Mouse (Mus musculus) hindbrain, embryonic 11.5 days (tissue): Measurements from ENCODE around the gene Hck. TPM values are rescaled to one million over a fixed set of nuclear protein-coding genes. Genes with fewer than 3 reads are reported as not detected.

Source experiments
- ATAC-seq: fragments of 200-750 bp; cut with Nextera tagmentation; 2 replicates; pipeline ENCODE4 v1.8.0; 2017; ENCODE audit warnings: mild to moderate bottlenecking, moderate TSS enrichment, moderate library complexity; ENCODE audit not compliant: low FRiP score
- DNase-seq: peaks from one replicate; pipeline ENCODE4 v3.0.0-alpha.2; 2015; ENCODE audit warnings: low spot score
- H3K27ac ChIP-seq: fragments of 300-500 bp; sonication (generic); 2 replicates; pipeline ENCODE4 v1.5.1; 2014; ENCODE audit warnings: mild to moderate bottlenecking, low read depth, low read length
- H3K27me3 ChIP-seq: fragments of 300-500 bp; sonication (generic); 2 replicates; pipeline ENCODE4 v1.6.1; 2014; ENCODE audit warnings: mild to moderate bottlenecking, low read length, moderate library complexity, mixed read lengths; ENCODE audit not compliant: control insufficient read depth, insufficient read depth
- H3K36me3 ChIP-seq: fragments of 300-500 bp; sonication (generic); 2 replicates; pipeline ENCODE4 v1.6.1; 2014; ENCODE audit warnings: mild to moderate bottlenecking, low read length, moderate library complexity, mixed read lengths; ENCODE audit not compliant: control insufficient read depth, insufficient read depth
- H3K4me1 ChIP-seq: fragments of 300-500 bp; sonication (generic); replicated peaks from 2 replicates; pipeline ENCODE4 v1.6.1; 2014; ENCODE audit warnings: low read length, mixed read lengths; ENCODE audit not compliant: control insufficient read depth, insufficient read depth
- H3K4me2 ChIP-seq: fragments of 300-500 bp; sonication (generic); replicated peaks from 2 replicates; pipeline ENCODE4 v1.6.1; 2014; ENCODE audit warnings: mild to moderate bottlenecking, low read depth, low read length
- H3K4me3 ChIP-seq: fragments of 300-500 bp; sonication (generic); 2 replicates; pipeline ENCODE4 v1.5.1; 2014; ENCODE audit warnings: low read depth, low read length
- H3K9ac ChIP-seq: fragments of 300-500 bp; sonication (generic); 2 replicates; pipeline ENCODE4 v1.6.1; 2014; ENCODE audit warnings: low read depth, low read length
- H3K9me3 ChIP-seq: fragments of 300-500 bp; sonication (generic); 2 replicates; pipeline ENCODE4 v1.6.1; 2016; ENCODE audit warnings: low read length; ENCODE audit not compliant: control insufficient read depth
- WGBS: fragments of 180-500 bp; shearing (Covaris S2); extraction: QIAGEN DNeasy Blood & Tissue Kit; methylation state at CpG from one replicate; pipeline ENCODE4 v1.1.7; 2014; 5-methylcytosine and 5-hydroxymethylcytosine counted together
- polyA plus RNA-seq: library from polyadenylated mRNA; unstranded; fragments of >200 nt; fragmentation: Nextera tagmentation; extraction: Ambion mirVana; gene quantifications from 2 replicates; pipeline ENCODE4 v1.2.1, GENCODE M21; 2014

Gene Hck
- 2.0 and 2.4 TPM in 2 replicates for polyA plus RNA-seq

DNA sequence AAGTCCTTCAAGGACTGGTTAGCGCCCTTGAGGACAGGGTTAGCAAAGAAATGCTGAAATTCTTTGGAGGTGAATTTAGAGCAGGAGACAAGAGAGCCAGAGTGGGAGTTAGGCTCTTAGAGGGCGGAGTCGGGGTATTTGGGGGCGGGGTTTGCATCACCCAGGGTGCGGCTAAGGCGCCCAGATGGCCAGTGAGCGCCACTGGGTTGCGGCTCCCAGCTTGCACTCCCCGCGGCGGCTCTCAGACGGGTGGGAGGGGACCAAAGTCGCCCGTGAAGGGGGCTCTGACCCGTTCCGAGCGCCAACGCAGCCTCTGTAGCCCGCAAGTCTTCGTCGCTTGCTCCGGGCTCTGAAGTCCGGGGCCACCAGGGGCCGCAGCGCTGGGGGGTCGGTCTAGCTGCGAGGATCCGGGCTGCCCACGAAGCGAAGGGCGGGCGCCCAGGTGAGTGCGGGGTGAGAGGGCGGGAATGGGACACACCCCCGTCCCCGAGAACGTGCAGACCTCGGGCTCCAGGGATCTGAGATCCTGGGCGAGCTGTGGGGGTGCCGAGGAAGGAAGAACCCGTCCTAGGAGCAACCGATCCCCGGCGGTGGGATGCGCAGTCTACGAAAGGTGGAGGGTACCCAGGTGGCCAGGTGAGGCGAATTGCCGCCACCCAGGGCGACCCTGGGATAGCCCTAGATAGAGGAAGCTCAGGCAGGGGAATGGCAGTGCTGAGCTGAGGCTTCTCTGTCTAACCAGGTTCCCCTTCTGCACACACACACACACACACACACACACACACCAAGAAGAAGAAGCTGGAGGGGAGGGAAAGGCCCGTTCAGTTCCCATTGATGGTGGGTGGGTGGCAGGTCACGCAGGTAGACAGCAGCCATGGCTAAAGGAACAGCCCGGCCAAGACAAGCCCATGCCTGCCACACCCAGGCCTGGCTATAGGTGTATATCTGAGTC, at the start of gene Hck:
TSS of gene Hck (plus strand) at position 156 of the 952 bp plus-strand sequence.
- no peak within 1 kb of the TSS for H3K27ac ChIP-seq
- no peaks in the 10 kb centered on the region for H3K9me3 ChIP-seq
- ATAC-seq (peak; percentile 71), DNase-seq (peak; percentile 61)
- 0 out of 2 replicates have a peak, but pooled peaks cover 3% of the 10 kb centered on the region for H3K4me1 ChIP-seq
- WGBS: 2% methylated on average over 52 of the region's 52 CpGs
- H3K9ac ChIP-seq: peak within 1 kb of the TSS; percentile 42
- peaks cover 31% of the 10 kb centered on the region for H3K27me3 ChIP-seq
- peak within 1 kb of the TSS; percentile 38 for H3K4me3 ChIP-seq
- no peaks in the 10 kb centered on the region for H3K36me3 ChIP-seq
- peak within 1 kb of the TSS; percentile 68 for H3K4me2 ChIP-seq

DNA sequence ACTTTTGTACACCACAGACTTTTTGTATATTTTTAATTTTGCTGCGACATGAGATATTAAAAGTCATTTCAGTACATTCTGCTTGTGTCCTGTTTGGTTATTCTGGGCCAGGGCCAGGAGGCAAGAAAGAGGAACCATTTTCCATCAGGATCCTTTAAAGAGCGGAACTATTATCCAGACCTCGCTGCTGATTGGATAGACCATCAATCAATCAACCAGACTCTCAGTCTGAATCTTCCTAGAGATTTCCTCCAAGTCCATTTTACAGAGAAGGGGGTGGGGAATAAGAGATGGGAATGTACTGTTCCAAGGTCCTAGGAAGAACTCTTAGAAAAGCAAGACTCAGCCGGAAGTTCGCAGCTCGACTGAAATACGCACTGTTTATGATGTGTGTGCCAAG, 48.1 kb upstream of the Hck start:
- H3K36me3 ChIP-seq: no peaks in the 10 kb centered on the region
- ATAC-seq (no peak), DNase-seq (no peak)
- 90% methylated on average over 7 of the region's 7 CpGs for WGBS
- no peaks in the 10 kb centered on the region for H3K9me3 ChIP-seq
- no peak overlapping the region for H3K9ac ChIP-seq
- no peak overlapping the region for H3K4me2 ChIP-seq
- no peak overlapping the region for H3K27ac ChIP-seq
- H3K4me3 ChIP-seq: no peak overlapping the region
- no peaks in the 10 kb centered on the region for H3K27me3 ChIP-seq
- no peaks in the 10 kb centered on the region for H3K4me1 ChIP-seq

DNA sequence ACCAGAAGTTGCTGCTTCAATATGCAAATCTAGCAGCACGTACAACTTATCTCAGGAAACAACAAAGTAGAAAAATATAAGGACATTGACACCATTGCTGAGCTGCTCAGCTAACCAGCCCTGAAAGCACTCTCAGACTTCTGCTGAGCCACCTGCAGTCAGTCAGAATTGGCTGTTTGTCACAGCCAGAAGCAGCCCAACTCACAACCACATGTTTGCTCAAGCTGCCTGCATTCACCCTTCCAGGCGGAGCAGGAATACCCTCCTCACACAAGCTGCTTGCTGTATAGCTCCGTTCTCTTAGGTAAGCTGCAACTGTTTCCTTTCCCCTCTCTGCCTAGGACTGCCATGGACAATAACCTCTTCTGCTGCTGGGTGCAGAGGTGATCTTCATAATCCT, 44.9 kb upstream of the Hck start:
- Histone ChIP-seq H3K4me1 (no peaks in the 10 kb centered on the region), H3K36me3 (no peaks in the 10 kb centered on the region), H3K27ac (no peak overlapping the region), H3K9me3 (no peaks in the 10 kb centered on the region), H3K27me3 (peaks cover 5% of the 10 kb centered on the region; the same call in 1 of the 2 replicates), H3K4me3 (no peak overlapping the region), H3K4me2 (no peak overlapping the region), H3K9ac (no peak overlapping the region)
- DNase-seq (no peak), ATAC-seq (no peak)
- WGBS: 63% methylated on average over 3 of the region's 3 CpGs

DNA sequence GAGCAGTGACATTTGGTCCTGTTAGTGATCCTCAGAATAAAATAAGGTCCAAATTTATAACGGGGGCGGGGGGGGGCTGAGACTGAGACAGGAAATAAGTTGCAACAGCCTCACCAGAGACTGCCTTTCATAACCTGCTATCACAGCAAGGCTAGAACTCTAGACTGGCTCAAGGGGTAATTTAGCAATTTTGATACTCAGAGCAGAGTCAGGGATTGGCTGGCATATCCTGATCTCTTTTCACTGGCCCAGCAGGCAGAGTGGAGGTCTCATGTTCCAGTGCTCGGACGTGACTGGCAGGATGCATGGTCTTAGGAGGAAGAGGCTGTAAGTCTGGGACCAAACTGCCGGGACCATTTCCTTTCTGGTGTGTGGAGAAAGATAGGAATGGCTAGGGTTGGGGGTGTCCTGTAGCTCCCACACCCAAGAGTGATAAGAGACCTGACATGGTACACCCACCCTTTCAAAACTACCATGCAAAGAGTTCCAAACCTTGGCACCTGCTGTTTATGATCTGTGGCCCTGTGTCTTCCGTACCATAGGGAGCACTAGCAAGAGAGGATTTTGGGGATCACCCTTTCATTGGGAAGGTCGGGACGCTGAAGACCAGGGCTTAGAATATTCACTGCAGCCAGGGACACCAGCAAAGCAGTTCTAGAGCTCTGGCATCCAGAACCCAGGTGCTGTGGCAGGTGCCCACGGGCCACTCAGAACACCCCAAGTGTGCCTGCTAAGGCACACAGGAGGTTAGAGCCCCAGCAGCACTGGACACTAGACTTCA, 43.9 kb upstream of the Hck start:
- peaks cover 5% of the 10 kb centered on the region; the same call in 1 of the 2 replicates for H3K27me3 ChIP-seq
- ATAC-seq (no peak), DNase-seq (no peak)
- no peak overlapping the region for H3K4me3 ChIP-seq
- H3K27ac ChIP-seq: no peak overlapping the region
- H3K9me3 ChIP-seq: no peaks in the 10 kb centered on the region
- H3K4me1 ChIP-seq: no peaks in the 10 kb centered on the region
- no peak overlapping the region for H3K9ac ChIP-seq
- no peak overlapping the region for H3K4me2 ChIP-seq
- 84% methylated on average over 9 of the region's 9 CpGs for WGBS
- no peaks in the 10 kb centered on the region for H3K36me3 ChIP-seq

DNA sequence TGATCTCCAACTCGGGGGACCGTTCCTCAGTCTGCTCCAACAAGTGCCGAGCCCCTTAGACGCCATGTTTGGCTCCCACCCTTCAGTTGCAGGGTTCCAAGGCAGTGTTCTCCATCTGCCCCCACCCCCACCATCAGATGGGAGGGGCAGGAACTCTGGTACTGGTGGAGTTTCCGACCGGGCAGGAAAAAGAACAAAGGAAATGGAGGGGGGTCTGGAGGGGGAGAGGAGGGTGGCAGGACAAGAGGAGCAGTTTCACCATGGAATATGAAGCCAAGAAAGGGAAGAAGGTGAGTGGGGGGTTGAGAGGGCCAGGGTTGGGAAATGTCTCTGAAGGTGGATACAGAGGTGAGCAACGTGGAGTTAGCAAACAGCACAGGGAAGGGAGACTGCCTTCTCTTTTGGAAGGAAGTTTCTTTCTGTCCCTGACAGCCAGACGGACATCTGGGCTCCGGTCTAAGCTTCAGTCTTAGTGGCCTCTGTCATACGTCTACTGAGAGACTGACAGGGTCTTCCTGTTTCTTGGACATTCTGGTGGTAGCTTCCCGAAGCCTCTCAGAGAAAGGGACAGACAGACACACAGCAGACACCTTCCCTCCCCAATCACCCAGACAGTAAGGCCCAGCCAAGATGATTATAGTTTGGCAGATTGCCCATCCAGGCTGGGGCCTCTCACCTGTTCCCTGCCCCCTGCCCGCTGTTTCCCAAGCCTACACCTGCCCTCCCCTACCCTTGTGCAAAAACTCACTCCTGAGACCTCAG, 42.3 kb upstream of the Hck start, which contains the start of gene Ccm2l:
TSS of gene Ccm2l (plus strand) at position 209 of the 762 bp plus-strand sequence.
- no peaks in the 10 kb centered on the region for H3K4me1 ChIP-seq
- H3K36me3 ChIP-seq: no peaks in the 10 kb centered on the region
- H3K27ac ChIP-seq: no peak within 1 kb of the TSS
- H3K9ac ChIP-seq: no peak within 1 kb of the TSS
- DNase-seq (no peak), ATAC-seq (no peak)
- WGBS: 51% methylated on average over 12 of the region's 12 CpGs
- H3K9me3 ChIP-seq: no peaks in the 10 kb centered on the region
- H3K27me3 ChIP-seq: peaks cover 19% of the 10 kb centered on the region
- H3K4me3 ChIP-seq: no peak within 1 kb of the TSS
- H3K4me2 ChIP-seq: no peak within 1 kb of the TSS

DNA sequence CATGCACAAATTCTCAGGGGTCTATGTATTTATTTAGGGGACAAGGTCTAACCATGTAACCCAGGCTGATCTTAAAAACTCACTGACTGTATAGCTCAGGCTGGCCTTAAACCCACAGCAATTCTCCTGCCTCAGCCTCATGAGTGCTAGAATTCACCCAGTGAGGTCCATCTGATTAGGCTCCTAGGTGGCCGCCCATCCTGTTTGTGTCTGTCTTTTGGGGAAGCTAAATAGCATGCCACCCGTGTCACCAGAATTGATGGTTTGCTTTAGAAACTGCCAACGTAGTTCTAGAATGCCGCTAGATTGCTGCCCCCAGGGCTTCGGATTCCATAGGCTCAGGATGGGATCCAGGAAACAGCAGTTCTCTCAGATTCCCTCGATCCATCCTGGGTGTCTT, 41.3 kb upstream of the Hck start:
- Histone ChIP-seq H3K36me3 (no peaks in the 10 kb centered on the region), H3K4me1 (no peaks in the 10 kb centered on the region; the same call in 1 of the 2 replicates), H3K9me3 (no peaks in the 10 kb centered on the region), H3K9ac (no peak overlapping the region), H3K4me2 (no peak overlapping the region), H3K27me3 (peaks cover 29% of the 10 kb centered on the region), H3K4me3 (no peak overlapping the region), H3K27ac (no peak overlapping the region)
- WGBS: 53% methylated on average over 6 of the region's 6 CpGs
- no peak for DNase-seq
- no peak for ATAC-seq

DNA sequence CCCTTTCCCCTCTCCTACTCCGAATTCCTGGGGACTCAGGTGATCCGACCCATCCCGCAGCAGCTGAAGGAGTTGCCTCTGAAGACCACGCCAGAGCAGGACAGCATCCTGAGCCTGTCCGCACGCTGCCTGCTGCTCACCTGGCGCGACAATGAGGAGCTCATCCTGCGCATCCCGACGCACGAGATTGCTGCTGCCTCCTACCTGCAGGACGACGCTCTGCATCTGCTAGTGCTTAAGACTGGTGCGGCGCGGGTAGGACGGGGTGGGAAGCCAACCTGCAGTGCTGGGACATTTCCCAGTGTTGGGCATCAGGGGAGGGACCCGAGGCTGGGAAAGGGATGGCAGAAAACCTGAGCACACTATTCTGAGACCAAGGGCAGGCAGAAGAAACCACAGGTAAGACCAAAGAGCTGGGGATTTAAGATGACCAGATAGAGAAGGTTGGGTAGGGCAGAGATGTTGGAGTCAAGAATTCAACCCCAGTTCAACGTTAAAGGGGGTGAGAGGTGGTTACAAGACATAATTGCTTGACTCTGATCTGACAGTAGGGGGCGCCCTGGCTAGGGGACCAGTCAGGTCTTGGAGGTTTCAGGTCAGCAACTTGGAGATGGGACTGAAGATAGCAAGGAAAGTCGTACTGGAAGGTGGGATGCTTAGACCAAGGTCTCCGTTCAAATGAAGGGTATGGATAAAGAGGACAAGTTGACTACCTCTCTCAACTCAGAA, 37.3 kb upstream of the Hck start:
- Histone ChIP-seq H3K4me2 (no peak overlapping the region), H3K9me3 (no peaks in the 10 kb centered on the region), H3K27ac (no peak overlapping the region), H3K9ac (no peak overlapping the region), H3K4me1 (no peaks in the 10 kb centered on the region; the same call in 1 of the 2 replicates), H3K27me3 (peaks cover 41% of the 10 kb centered on the region), H3K4me3 (no peak overlapping the region), H3K36me3 (no peaks in the 10 kb centered on the region)
- DNase-seq (peak; percentile 60), ATAC-seq (no peak)
- 8% methylated on average over 23 of the region's 23 CpGs for WGBS
